Mouse (Mus musculus): ENCODE results near the gene Ly6g6e.
"Not testable (repeated sequence)": the region's sequence is repeated elsewhere in the genome, so short reads cannot be mapped to it uniquely, and the experiment has no call there.

Ly6g6e gene

GRCm38 (mm10) chr17:35076507-35077176 is at the start of gene Ly6g6e:
Ly6g6e (plus strand) TSS chr17:35076902.
- peak; percentile 35 for DNase-seq (ENCODE audit: low spot score)

GRCm38 (mm10) chr17:35027277-35028068 is 49.2 kb upstream of the Ly6g6e start, which contains the start of gene Sapcd1:
Sapcd1 (minus strand) TSS chr17:35028016.
- DNase-seq (ENCODE audit: low spot score), result no peak

- no peak for DNase-seq (ENCODE audit: low spot score)
Observed at GRCm38 (mm10) chr17:35028315-35028714, 48.4 kb upstream of the Ly6g6e start.

- peak; percentile 77 for DNase-seq (ENCODE audit: low spot score)
Observed at GRCm38 (mm10) chr17:35029691-35030532, 46.8 kb upstream of the Ly6g6e start.

- DNase-seq (ENCODE audit: low spot score), result no peak
Observed at GRCm38 (mm10) chr17:35031272-35031671, 45.4 kb upstream of the Ly6g6e start.

GRCm38 (mm10) chr17:35031880-35032279 is 44.8 kb upstream of the Ly6g6e start:
- DNase-seq (ENCODE audit: low spot score), result no peak

- DNase-seq (ENCODE audit: low spot score), result no peak
Observed at GRCm38 (mm10) chr17:35032323-35032870, 44.3 kb upstream of the Ly6g6e start.

GRCm38 (mm10) chr17:35033703-35034102 is 43.0 kb upstream of the Ly6g6e start:
- not testable (repeated sequence) for DNase-seq (ENCODE audit: low spot score)

GRCm38 (mm10) chr17:35034896-35035295 is 41.8 kb upstream of the Ly6g6e start:
- DNase-seq (ENCODE audit: low spot score), result no peak

GRCm38 (mm10) chr17:35039121-35039873 is 37.4 kb upstream of the Ly6g6e start:
- DNase-seq (ENCODE audit: low spot score), result no peak

GRCm38 (mm10) chr17:35043794-35044193 is 32.9 kb upstream of the Ly6g6e start:
- DNase-seq (ENCODE audit: low spot score), result no peak

- no peak for DNase-seq (ENCODE audit: low spot score)
Observed at GRCm38 (mm10) chr17:35044904-35045806, 31.5 kb upstream of the Ly6g6e start.

GRCm38 (mm10) chr17:35045807-35046680 is 30.7 kb upstream of the Ly6g6e start:
- DNase-seq (ENCODE audit: low spot score), result peak; percentile 33

GRCm38 (mm10) chr17:35046681-35047455 is 29.8 kb upstream of the Ly6g6e start, which contains the start of gene Msh5:
Msh5 (minus strand) TSS chr17:35046745.
- DNase-seq (ENCODE audit: low spot score), result peak; percentile 100

- no peak for DNase-seq (ENCODE audit: low spot score)
Observed at GRCm38 (mm10) chr17:35047688-35048087, 29.0 kb upstream of the Ly6g6e start.

GRCm38 (mm10) chr17:35048149-35048931 is 28.4 kb upstream of the Ly6g6e start:
- peak; percentile 43 for DNase-seq (ENCODE audit: low spot score)

- no peak for DNase-seq (ENCODE audit: low spot score)
Observed at GRCm38 (mm10) chr17:35048932-35049440, 27.7 kb upstream of the Ly6g6e start.
